Mouse (Mus musculus): Measurements from ENCODE around the gene Cnot6.
A peak's percentile ranks its signal among the peaks of the same experiment; 100 is the strongest.

Gene Cnot6

DNA sequence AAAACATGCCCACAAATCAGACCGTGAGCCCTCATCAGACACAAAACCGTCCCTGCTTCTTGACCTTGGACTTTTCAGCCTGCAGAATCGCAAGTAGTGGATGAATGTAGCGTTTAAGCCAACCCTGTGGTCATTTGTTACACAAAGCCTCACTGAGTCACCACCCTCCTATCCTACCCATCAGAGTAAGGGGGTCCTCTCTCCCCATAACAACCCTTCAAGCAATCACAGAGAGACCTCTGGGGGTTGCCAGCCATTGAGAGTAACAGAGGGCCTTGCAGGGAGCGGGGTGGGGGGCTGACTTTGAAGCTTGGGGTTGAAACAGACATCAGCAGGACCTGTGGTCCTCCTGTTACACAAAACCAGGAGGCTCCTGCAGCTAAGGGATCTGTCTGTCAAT, 57.9 kb downstream of the Cnot6 start:
- DNase-seq, result no peak

DNA sequence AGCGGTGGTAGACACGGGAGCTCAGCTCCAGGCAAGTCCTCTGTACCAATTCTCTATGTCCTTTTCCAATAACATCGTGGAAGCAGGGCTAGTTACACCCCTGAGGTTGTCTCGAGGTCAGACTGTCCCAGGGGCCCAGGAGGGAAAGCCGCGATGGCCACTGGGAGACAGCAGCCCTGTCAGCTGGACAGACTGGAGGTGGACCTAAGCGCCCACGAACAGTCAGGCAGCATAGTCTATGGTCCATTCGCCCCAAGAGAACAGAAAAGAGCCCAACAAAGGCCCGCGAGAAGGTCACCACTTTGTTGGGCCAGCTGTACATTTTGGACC, 59.5 kb downstream of the Cnot6 start:
- DNase-seq, result peak in 1 of 2 experiments; percentile 25

DNA sequence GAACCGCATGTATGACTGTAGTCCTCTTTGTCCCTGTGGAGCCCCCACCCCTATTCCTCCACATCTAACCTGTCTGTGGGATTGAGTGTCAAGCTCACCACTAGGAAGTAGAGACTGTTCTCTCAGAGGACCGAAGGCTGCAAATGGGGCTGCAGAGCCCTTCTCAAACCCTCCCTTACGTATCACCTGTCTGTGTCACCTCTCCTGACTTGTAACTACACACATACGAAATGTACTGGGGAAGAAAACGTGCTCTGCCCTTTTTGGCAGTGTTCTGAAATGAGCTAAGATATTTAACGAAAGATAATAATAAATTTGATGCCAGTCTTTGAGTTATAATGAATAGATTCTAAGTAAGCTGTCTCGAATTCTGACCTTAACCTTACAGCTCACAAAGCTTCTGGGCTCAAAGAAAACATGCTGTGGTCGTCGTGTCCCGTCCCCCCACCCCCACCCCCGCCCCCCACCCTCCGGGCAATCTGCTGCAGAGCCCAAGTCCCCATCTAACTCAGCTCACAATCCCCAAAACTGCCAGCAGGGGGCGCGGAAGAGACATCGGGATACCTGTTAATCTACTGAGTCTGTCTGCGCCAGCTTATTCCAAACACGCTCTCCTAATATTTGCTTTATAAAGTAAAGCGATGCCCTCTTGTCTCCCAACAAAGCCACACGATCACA, 60.0 kb downstream of the Cnot6 start:
- DNase-seq, result peak; percentile 88 to 93

DNA sequence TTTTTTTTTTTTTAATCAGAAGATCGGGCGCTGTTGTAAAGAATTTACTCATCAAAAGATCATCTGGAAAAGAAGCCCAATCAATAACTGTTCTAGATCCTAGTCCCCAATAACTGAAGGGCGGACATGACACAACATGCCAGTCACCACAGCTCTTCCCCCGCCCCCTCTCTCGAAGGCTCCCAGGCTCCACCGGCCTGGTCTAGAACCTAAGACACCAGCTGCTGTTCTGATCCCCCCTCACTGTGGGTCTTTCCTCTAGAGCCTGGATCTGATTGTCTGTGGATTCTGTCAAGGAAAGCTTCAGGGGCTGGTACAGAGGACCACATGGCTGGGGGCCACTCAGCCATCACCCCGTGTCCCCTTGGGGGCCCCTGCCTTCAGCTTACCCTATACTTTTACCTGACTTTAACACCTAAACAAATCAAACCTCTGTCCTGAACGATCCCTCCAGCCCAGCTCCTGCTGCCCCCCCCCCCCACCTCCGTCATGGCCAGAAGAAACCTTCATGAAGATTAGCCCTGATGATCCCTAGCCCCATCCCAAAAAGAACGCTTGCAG, 60.7 kb downstream of the Cnot6 start:
- DNase-seq, result no peak

DNA sequence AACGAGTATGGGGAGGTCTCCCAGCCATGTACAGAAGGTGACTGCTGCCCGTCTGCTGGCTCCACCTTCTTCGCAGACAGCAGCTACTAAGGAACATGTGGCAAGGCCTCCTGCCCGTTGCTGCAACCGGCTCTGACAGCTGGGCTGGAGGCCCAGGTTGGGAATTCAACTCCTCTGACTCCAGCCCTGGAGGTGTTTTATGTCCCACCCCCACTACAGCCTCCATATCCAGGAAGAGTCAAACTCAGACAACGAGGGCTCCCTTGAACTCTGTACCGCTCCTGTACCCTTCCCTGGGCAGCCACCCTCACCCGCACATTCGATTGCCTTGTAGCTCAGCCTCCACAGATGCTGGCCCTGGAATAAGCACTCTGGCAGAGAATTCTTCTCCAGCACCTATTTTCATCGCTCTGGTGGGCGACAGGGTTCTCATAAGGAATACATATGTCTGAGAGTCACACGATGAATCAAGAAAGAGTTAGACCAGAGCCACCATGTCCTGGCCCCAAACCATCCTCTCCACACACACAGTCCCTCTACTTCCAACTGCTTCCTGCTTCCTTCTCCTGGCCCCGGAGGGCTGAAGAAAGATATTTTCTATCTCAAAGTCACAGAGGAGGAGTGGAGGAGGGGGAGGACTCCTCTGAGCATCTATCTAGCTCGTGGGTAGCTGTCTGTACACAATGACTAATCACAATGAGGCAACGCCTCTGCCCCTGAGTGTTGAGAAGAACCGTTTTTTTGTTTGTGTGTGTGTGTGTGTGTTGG, 61.3 kb downstream of the Cnot6 start:
- no peak for DNase-seq

DNA sequence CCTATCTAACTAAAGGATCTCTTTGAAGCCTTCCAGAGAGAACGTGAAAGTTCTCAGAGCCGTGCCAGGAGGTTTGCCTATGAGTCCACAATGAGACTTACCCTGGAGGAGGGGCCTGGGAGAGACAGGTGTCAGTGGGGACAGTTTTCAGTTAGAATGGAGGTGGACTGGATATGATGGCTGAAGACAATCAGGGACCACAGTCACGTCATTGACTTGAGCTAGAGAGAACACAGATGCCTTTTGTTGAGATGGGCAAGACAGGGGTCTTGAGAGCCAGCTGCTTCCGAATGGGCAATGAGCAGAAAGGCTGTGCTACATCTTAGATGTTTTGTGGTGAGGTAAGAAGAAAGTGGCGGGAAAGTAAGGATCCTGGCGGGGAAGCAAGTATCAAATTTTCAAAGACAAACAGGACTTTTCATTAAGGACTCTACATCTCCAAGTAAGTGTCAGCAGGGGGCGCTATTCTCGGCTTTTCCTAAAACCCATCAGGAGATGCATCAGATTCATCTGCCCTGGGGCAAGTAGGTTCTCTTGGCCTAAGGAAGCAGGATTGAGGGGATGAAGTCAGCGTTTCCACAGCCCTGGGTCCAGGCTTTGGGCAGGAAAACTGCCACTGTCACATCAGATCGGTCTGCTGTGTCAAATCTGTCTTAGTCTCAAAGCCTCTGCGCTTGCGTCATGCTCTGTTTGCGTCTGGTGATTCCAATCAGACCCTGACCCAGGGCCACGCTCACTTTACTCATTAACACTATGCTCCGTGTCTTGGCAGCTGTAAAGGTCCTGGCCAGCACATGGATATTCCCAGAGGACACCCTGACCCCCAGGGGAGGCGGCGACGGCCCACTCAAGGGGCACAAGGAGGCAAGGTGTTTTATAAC, 62.2 kb downstream of the Cnot6 start:
- peak; percentile 75 to 84 for DNase-seq

DNA sequence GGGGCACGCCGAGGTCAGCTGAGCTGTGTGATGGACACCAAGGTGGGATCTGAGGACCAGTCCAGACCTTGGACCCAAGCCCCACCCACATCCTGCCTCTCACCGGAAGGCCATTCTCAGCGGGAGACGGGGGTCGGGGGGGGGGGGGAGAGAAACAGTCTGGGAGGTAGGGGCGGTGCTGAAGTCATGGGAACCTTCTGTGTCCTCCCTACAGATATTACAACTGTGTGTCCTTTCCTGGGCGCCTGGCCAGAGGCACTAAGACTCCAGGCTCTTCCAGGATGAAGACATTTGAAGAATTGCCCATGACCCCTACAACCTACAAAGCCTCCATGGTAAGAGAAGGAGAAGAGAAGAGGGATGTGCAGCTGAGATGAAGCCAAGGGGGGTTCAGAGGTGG, 66.8 kb downstream of the Cnot6 start:
- no peak for DNase-seq

DNA sequence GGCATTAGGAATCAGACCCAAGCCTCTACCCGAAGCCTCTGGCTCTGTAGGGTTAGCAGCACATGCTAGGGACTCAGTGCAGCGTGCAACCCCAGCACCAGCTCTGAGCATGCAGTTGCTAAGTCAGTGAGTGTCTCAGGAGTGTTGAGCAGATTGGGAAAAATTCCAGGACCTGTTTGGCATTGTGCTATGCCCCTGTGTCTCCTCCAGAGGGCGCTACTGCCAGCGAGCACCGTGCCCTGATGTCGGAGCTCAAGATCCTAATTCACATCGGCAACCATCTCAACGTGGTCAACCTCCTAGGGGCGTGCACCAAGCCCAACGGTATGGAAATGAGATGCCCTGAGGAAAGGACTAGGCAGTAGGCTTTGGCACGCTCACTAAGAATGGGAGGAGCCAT, 76.1 kb downstream of the Cnot6 start:
- peak in 1 of 2 experiments; percentile 15 for DNase-seq

DNA sequence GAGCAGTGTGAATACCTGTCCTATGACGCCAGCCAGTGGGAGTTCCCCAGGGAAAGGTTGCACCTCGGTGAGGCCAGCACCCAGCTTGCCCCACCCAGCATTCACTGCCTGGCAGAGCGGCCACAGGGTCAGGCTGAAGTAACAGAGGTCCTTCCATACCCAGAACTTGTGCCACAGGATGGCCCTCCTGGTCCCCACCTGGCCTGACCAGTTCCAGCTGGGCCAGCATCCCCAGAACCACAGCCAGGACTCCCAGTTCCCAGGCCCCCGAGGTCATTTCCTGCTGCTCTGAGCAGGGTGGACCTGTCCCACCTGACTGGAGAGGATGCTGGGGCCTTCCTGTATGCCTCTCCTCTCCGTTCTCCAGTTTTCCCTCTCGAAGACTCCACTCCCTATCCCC, 76.9 kb downstream of the Cnot6 start:
- no peak for DNase-seq

DNA sequence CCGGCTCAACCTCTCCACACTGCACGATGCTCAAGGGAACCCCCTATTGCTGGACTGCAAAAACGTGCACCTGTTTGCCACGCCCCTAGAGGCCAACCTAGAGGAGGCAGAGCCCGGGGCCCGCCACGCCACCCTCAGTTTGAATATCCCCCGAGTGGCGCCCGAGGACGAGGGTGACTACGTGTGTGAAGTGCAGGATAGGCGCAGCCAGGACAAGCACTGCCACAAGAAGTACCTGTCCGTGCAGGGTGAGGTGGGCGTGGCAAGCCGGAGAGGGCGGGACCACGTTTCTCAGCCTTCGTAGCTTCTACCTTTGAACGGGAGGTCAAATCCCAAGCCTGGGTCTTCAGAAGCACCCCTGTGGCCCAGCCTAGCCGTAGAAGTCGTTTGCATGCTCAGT, 78.4 kb downstream of the Cnot6 start:
- DNase-seq, result peak; percentile 19 to 55

DNA sequence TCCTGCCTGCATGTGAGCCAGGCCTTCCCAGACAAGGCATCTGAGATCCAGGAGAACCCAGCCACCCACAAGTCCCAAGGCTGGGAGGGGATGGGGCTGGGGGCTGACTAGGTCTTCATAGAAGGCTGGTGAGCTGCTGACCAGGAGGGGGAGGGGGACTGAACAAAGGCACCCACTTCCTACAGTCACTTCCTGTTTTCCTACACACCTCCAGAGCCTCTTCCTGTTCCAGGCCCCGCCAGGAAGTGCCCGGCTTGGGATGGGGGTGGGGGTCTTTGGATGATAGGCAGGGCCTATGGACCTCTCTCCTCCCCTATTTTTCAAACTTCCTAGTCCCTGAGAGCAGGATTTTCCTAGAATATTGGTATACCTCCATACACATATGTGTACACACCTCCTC, 80.3 kb downstream of the Cnot6 start:
- DNase-seq, result peak; percentile 35 to 53

DNA sequence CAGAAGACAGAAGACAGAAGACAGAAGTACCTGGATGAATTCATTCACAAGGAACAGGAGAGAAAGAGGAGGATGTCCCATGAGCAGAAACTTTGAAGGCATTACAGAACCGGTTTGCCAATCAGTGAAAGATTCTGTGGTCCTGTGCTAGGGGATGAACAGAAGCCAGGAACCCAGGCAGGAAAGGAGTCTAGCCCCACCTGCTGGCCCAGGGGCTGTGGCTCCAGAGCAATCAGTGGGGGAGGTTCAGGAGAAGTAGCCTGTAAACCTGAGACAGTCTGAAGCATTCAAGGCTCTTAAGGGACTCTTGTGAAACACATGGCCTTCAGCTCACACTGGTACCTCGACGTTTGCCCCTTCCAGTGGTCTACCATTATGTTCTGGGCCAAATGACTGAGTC, 81.4 kb downstream of the Cnot6 start:
- peak in 1 of 2 experiments; percentile 65 for DNase-seq

DNA sequence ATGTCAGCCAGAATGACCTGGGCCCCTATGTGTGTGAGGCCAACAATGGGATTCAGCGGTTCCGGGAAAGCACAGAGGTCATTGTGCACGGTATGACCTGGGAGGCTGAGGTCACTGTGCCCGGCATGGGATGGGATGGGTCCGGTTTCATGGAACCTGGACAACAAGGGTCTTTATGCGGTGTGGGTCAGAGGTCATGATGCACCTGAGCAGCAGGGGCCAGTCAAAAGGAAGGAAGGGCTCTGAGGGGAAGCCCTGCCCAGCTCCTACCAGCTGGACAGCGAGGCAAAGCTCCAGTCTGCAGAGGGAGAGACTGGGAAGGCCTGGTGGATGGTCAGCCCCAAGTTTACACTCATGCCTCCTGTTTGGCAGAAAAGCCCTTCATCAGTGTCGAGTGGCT, 85.8 kb downstream of the Cnot6 start:
- DNase-seq, result no peak

DNA sequence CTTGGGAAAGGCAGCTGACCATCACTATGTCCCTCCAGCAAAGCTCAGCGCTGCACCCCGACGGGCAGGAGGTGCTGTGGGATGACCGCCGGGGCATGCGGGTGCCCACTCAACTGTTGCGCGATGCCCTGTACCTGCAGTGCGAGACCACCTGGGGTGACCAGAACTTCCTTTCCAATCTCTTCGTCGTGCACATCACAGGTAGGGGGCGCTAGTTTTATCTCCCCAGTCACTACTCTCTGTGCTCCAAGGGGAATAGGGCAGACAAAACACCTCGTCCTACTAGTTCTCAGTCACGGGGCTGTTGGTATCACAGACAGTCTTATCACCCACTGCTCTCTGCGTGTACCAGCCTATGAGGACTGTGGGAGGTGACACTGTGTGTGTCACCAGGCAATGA, 86.7 kb downstream of the Cnot6 start:
- DNase-seq, result no peak

DNA sequence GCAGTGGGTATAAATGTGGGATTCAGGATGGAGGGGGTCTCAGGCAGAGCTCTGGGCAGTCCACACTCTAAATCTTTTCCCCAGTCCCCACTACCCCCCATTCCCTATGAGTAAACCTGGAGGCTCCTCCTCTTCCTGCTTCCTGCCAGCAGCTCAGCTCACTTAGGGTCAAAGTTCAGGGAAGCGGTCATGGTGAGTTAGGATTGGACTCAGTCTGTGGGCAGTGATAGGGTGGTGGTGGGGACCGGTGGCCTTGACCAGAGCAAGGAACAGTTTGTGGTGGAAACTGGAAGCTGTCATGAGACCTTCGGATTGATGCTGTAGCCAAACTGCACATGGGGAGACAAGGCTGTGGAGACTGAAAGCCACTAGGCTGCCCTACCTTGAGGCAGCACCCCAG, 88.4 kb downstream of the Cnot6 start:
- DNase-seq, result peak; percentile 16 to 33

DNA sequence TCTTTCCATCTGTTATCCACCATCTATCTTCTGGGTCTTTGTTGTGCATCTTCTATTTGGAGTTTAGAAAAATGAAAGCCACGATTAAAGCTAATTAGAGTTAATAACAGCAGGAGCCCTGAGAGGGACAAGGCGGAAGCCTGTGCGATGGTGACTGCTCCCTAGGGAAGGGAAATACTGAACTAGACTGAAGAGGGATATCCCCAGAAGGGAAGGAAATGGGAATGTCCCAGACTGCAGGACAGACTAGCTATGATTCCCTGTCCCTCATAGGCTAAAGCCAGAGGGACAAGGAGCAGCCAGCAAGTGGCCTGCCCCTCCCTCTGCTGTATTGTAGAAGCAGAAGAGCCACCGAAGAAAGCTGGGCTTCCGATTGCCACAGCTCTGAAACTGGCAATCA, 90.6 kb downstream of the Cnot6 start:
- peak in 1 of 2 experiments; percentile 29 for DNase-seq

All from kidney, postnatal 36 days (tissue).